Mouse (Mus musculus) E14TG2a.4 (cell line): ENCODE measurements at regions not wholly inside any gene's neighbourhood (a gene's known extent, or its start where the extent isn't known, plus 50 kb on each side); places are given as distances from the start of the nearest gene placed in this dataset.

Source experiments
- CTCF ChIP-seq: conservative IDR thresholded peaks from 2 replicates; pipeline ENCODE4 v1.5.1; 2014; ENCODE audit warnings: low read length
- NANOG ChIP-seq: IDR thresholded peaks from 2 replicates; pipeline ENCODE4 v1.6.1; 2014; ENCODE audit warnings: borderline replicate concordance, low read length, mixed read lengths
- POU5F1 ChIP-seq: IDR thresholded peaks from 2 replicates; pipeline ENCODE4 v1.6.1; 2014; ENCODE audit warnings: low read length, borderline replicate concordance

GRCm38 (mm10) chr13:110529624-110530023 lies 134.8 kb downstream of the Plk2 start:
- TF ChIP-seq CTCF (no peak), NANOG (no peak), POU5F1 (no peak)
